Mouse (Mus musculus): ENCODE results near the gene Fer.

DNA sequence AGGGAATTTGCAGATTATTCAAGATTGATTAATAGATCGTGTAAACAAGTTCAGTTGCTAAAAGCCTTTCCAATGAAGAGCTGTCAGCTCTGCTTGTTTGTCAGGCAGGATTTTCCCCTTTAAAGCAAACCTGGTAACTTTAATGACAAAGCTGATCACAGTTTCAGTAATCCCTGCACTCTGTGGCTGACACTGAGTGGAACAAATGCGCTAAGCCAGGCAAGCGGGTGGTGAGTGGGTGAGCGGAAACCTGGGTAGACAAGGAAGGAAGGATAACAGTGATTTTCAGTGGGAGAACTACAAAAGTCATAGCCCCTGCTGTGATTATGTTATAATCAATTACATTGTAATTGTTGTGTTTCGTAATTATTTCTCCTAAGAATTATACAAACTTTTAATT lies 156.8 kb downstream of the Fer start:
- TF ChIP-seq CTCF (conservative IDR thresholded peaks at IDR 0.05; ENCODE audit: insufficient read depth, insufficient read length, low read depth, low read length) (no peak), POLR2A (IDR thresholded peaks at IDR 0.05; ENCODE audit: low read depth, low read length) (no peak)

Data from kidney, adult 2 months (tissue).